Comparison of ENCODE assay signal across 8 mouse cellular contexts in the genomic region with DNA sequence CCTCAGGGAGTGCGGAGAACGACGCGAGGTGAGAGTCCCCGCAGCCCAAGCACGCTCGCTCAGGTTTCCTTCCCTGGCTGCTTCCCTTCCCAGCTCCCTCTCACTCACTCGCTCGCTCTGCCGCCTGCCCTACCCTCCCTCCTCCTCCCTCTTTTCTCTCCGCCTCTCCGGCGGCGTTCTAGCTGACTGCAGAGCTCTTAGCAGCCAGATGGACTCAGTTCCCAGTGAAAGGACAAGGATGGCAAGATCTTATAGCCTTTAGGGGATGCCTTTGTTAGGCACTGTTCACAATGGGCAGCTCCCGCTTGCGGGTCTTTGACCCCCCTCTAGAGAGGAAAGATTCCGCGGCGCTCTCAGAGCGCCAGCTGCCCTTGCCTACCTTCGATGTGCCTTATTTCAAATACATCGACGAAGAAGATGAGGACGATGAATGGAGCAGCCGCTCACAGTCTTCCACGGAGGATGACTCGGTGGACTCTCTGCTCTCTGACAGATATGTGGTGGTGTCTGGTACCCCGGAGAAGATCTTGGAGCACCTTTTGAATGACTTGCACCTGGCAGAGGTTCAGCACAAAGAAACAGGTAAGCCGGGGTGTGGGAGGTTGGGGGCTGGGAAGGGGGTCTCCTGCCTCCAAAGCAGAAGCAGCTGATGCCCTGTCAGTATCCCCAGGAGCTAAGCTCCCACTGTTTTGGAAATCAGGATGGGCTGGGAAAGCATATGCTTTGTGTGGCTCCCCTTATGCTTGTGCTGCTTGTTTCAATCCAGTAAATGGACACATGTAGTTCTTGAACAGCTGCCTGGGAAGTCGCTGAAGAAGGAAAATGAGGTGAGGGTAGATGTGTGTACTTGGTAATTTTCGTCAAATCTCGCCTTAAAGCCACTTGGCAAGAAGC.
DNase-seq lines count a peak whose midpoint lies in the region; ATAC-seq and TF ChIP-seq lines count a peak whose summit lies in the region.

No protein-coding gene starts in this region.

- H3K27ac ChIP-seq in lung, embryonic 14.5 days (ENCODE audit: low read depth) = no peak overlapping the region
- 0 out of 2 replicates have a peak overlapping the region, but pooled peaks have one; percentile 21 for H3K27ac ChIP-seq in cortical plate, adult 2 months (ENCODE audit: insufficient read depth, low read length)
- H3K27ac ChIP-seq in heart, embryonic 15.5 days = no peak overlapping the region
- no peak overlapping the region for H3K27ac ChIP-seq in lung, postnatal 0 days (ENCODE audit: low read length)

- peak overlapping the region; percentile 27 for H3K9ac ChIP-seq in lung, embryonic 14.5 days
- peak overlapping the region; percentile 50 for H3K9ac ChIP-seq in heart, embryonic 15.5 days
- no peak overlapping the region; the same call in 1 of the 2 replicates for H3K9ac ChIP-seq in lung, postnatal 0 days (replicated peaks; ENCODE audit: low read depth)

- no peaks in the 10 kb centered on the region for H3K36me3 ChIP-seq in lung, embryonic 14.5 days (ENCODE audit: insufficient read depth)
- no peaks in the 10 kb centered on the region for H3K36me3 ChIP-seq in heart, embryonic 15.5 days
- H3K36me3 ChIP-seq in lung, postnatal 0 days (ENCODE audit: insufficient read depth, low read length) = no peaks in the 10 kb centered on the region

- H3K4me3 ChIP-seq in lung, embryonic 14.5 days (ENCODE audit: low read depth, low read length) = peak overlapping the region; percentile 30
- peak overlapping the region; percentile 50 for H3K4me3 ChIP-seq in cortical plate, adult 2 months (ENCODE audit: insufficient read depth, low read length)
- peak overlapping the region; percentile 46 for H3K4me3 ChIP-seq in heart, embryonic 15.5 days
- peak overlapping the region; percentile 34 for H3K4me3 ChIP-seq in lung, postnatal 0 days (ENCODE audit: low read depth, low read length)

- peak; percentile 75 for DNase-seq in lung, embryonic 14.5 days
- no peak for DNase-seq in lung, postnatal 25 days (ENCODE audit: low spot score)
- peak; percentile 51 to 67 for DNase-seq in layer of hippocampus, postnatal 10 days (ENCODE audit: low spot score in 2 of 2)
- peak; percentile 73 for DNase-seq in lung, postnatal 0 days (ENCODE audit: low spot score)
- DNase-seq in right cerebral cortex, postnatal 25 days = peak; percentile 72
- no peak for DNase-seq in c-Kit-positive CD71-positive TER-119-positive erythroid progenitor cells, embryonic 14.5 days (ENCODE audit: low spot score)

- TF ChIP-seq EP300 in lung, postnatal 0 days (IDR thresholded peaks at IDR 0.05) = no peak

- TF ChIP-seq CTCF in lung, embryonic 14.5 days (IDR thresholded peaks at IDR 0.05; ENCODE audit: low read depth) = no peak
- no peak for TF ChIP-seq CTCF in cortical plate, adult 2 months (IDR thresholded peaks at IDR 0.05; ENCODE audit: extremely low read depth, insufficient read depth, low read length)
- TF ChIP-seq CTCF in lung, postnatal 0 days (IDR thresholded peaks at IDR 0.05) = no peak

- TF ChIP-seq POLR2A in cortical plate, adult 2 months (IDR thresholded peaks at IDR 0.05; ENCODE audit: extremely low read depth, insufficient read depth, low read length) = peak; percentile 77

- 5% methylated on average over 32 of the region's 32 CpGs for WGBS in lung, embryonic 14.5 days
- WGBS in heart, embryonic 15.5 days = 12% methylated on average over 32 of the region's 32 CpGs
- 21% methylated on average over 32 of the region's 32 CpGs for WGBS in lung, postnatal 0 days

- no peaks in the 10 kb centered on the region for H3K27me3 ChIP-seq in lung, embryonic 14.5 days (ENCODE audit: insufficient read depth, low read length)
- no peaks in the 10 kb centered on the region for H3K27me3 ChIP-seq in heart, embryonic 15.5 days
- no peaks in the 10 kb centered on the region for H3K27me3 ChIP-seq in lung, postnatal 0 days (replicated peaks; ENCODE audit: insufficient read depth, low read length)

- ATAC-seq in lung, embryonic 14.5 days (ENCODE audit: insufficient read depth) = peak; percentile 87
- peak; percentile 61 for ATAC-seq in heart, embryonic 15.5 days (replicated peaks; ENCODE audit: insufficient number of reproducible peaks, insufficient read depth, low FRiP score, low read depth)
- peak; percentile 81 for ATAC-seq in lung, postnatal 0 days

- H3K9me3 ChIP-seq in lung, embryonic 14.5 days (ENCODE audit: low read depth, low read length) = no peaks in the 10 kb centered on the region
- no peaks in the 10 kb centered on the region for H3K9me3 ChIP-seq in heart, embryonic 15.5 days (replicated peaks)
- no peaks in the 10 kb centered on the region for H3K9me3 ChIP-seq in lung, postnatal 0 days (ENCODE audit: low read length)

- H3K4me2 ChIP-seq in lung, embryonic 14.5 days = peak overlapping the region; percentile 68
- H3K4me2 ChIP-seq in heart, embryonic 15.5 days = peak overlapping the region; percentile 69
- peak overlapping the region; percentile 61 for H3K4me2 ChIP-seq in lung, postnatal 0 days (replicated peaks; ENCODE audit: low read depth, low read length)

- H3K4me1 ChIP-seq in lung, embryonic 14.5 days (ENCODE audit: insufficient read depth) = no peaks in the 10 kb centered on the region
- peaks cover 3% of the 10 kb centered on the region for H3K4me1 ChIP-seq in cortical plate, adult 2 months (ENCODE audit: control insufficient read depth, insufficient read depth, low read length)
- H3K4me1 ChIP-seq in heart, embryonic 15.5 days (replicated peaks) = peaks cover 12% of the 10 kb centered on the region
- H3K4me1 ChIP-seq in lung, postnatal 0 days (ENCODE audit: insufficient read depth, low read depth, low read length) = peaks cover 7% of the 10 kb centered on the region; the same call in 1 of the 2 replicates

Comparison
In these comparisons a context has a peak if more than half of its experiments do, and no peak if none do; other contexts are left out.
1. DNase-seq: peak in lung, embryonic 14.5 days (single experiment), layer of hippocampus, postnatal 10 days (2 of 2), lung, postnatal 0 days (single experiment) and right cerebral cortex, postnatal 25 days (single experiment); none in lung, postnatal 25 days (single experiment) and c-Kit-positive CD71-positive TER-119-positive erythroid progenitor cells, embryonic 14.5 days (single experiment).
2. Peak in every context shown above with its lines, with median percentiles within 50 percentile points of each other: ATAC-seq, H3K4me2 ChIP-seq and H3K4me3 ChIP-seq.